Mouse (Mus musculus) forebrain, postnatal 0 days (tissue): Measurements from ENCODE around the gene Cfap206. TPM values are rescaled to one million over a fixed set of nuclear protein-coding genes. Genes with fewer than 3 reads are reported as not detected.
"Not testable (repeated sequence)": the region's sequence is repeated elsewhere in the genome, so short reads cannot be mapped to it uniquely, and the experiment has no call there.

Experiments used
- ATAC-seq: fragments of 200-750 bp; cut with Nextera tagmentation; 2 replicates; pipeline ENCODE4 v1.8.0; 2017; ENCODE audit warnings: mild to moderate bottlenecking, moderate library complexity
- DNase-seq: peaks from one replicate; pipeline ENCODE4 v3.0.0-alpha.2; 2015
- H3K27ac ChIP-seq: fragments of 300-500 bp; sonication (generic); 2 replicates; pipeline ENCODE4 v1.5.1; 2014; ENCODE audit warnings: low read depth, mild to moderate bottlenecking, antibody characterized with exemption, low read length, moderate library complexity, mixed read lengths
- H3K27me3 ChIP-seq: fragments of 300-500 bp; sonication (generic); 2 replicates; pipeline ENCODE4 v1.6.1; 2014; ENCODE audit warnings: mild to moderate bottlenecking, low read length, mixed read lengths; ENCODE audit not compliant: insufficient read depth
- H3K36me3 ChIP-seq: fragments of 300-500 bp; sonication (generic); 2 replicates; pipeline ENCODE4 v1.6.1; 2014; ENCODE audit warnings: mild to moderate bottlenecking, moderate library complexity; ENCODE audit not compliant: insufficient read depth
- H3K4me1 ChIP-seq: fragments of 300-500 bp; sonication (generic); 2 replicates; pipeline ENCODE4 v1.6.1; 2014; ENCODE audit warnings: antibody characterized with exemption; ENCODE audit not compliant: insufficient read depth
- H3K4me2 ChIP-seq: fragments of 300-500 bp; sonication (generic); 2 replicates; pipeline ENCODE4 v1.6.1; 2014; ENCODE audit warnings: low read depth, mild to moderate bottlenecking, moderate library complexity
- H3K4me3 ChIP-seq: fragments of 300-500 bp; sonication (generic); 2 replicates; pipeline ENCODE4 v1.5.1; 2014; ENCODE audit warnings: low read depth, low read length, mixed read lengths
- H3K9ac ChIP-seq: fragments of 300-500 bp; sonication (generic); 2 replicates; pipeline ENCODE4 v1.6.1; 2014; ENCODE audit warnings: mild to moderate bottlenecking
- H3K9me3 ChIP-seq: fragments of 300-500 bp; sonication (generic); 2 replicates; pipeline ENCODE4 v1.6.1; 2016; ENCODE audit warnings: low read length
- CTCF ChIP-seq: sonication (generic); IDR thresholded peaks from 2 replicates; pipeline ENCODE4 v1.5.1; 2016; ENCODE audit warnings: antibody characterized with exemption, control low read depth, low read depth
- WGBS: fragments of 180-500 bp; shearing (Covaris S2); extraction: QIAGEN DNeasy Blood & Tissue Kit; methylation state at CpG from one replicate; pipeline ENCODE4 v1.1.7; 2014; 5-methylcytosine and 5-hydroxymethylcytosine counted together
- polyA plus RNA-seq: library from polyadenylated mRNA; unstranded; fragments of >200 nt; fragmentation: Nextera tagmentation; extraction: Ambion mirVana; gene quantifications from 2 replicates; pipeline ENCODE4 v1.2.1, GENCODE M21; 2015
- total RNA-seq: library from RNA; depleted of rRNA; stranded (reverse); fragments of >200 nt; gene quantifications from 2 replicates; pipeline ENCODE4 v1.2.3, GENCODE M21; 2014; rRNA removed

The Cfap206 gene
- total RNA-seq (5.7 and 6.2 TPM in 2 replicates), polyA plus RNA-seq (5.7 and 6.3 TPM in 2 replicates)

- no peak within 1 kb of the TSS for H3K27ac ChIP-seq
- no peaks in the 10 kb centered on the region for H3K27me3 ChIP-seq
- peak; percentile 94 for ATAC-seq
These were observed at the start of gene Cfap206 for GRCm38 (mm10) chr4:34729851-34730341. TSS of gene Cfap206 (minus strand) at chr4:34730206.

DNA sequence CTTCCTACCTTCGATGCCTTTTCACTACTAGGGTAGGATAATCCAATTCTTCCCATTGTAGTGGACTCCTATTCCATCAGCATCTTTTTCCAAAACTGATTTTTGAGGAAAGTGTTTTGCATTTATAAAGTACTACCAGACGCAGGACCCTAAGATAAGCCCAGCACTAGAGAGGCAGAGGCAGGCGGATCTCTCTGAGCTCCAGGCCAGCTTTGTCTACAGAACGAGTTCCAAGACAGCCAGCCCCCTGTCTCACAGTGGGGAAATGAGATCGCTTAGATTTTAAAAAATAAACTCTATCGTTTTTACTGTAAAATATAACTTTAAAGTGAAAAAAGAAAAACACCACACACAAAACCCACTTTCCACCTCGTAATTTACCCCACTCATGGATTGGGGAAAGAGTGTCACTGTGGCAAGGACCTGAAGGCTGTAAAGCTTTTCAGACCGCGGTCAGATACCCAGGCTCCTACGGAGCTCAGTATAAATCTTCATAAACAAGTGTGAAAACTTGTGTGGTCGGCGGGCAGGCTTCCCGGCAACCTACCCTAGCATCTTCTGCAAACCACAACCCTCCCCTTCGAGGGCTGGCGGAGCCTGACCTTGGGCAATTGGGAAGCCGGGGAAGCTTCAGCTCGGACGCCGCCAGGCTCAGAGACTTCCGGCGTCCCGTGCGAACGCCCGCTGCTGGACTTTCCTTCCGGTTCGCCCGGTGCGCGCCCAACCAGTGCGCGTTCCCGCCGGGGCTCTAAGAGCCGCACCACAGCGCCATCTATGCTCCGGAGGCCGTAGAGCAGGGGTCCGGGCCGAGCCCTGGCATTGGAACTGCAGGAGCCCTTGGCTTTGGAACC is 47.9 kb upstream of the Cfap206 start, which contains the start of gene Smim8:
Smim8 (minus strand) TSS at position 747 of the 851 bp plus-strand sequence.
- TF ChIP-seq CTCF = peak; percentile 93
- peak within 1 kb of the TSS; percentile 63 for H3K4me3 ChIP-seq
- DNase-seq (peak; percentile 95), ATAC-seq (peak; percentile 96)
- H3K9ac ChIP-seq = peak within 1 kb of the TSS; percentile 65
- no peaks in the 10 kb centered on the region for H3K36me3 ChIP-seq
- H3K27ac ChIP-seq = peak within 1 kb of the TSS; percentile 73
- H3K9me3 ChIP-seq = no peaks in the 10 kb centered on the region
- no peaks in the 10 kb centered on the region for H3K4me1 ChIP-seq
- WGBS = 5% methylated on average over 40 of the region's 40 CpGs
- no peaks in the 10 kb centered on the region for H3K27me3 ChIP-seq
- H3K4me2 ChIP-seq = peak within 1 kb of the TSS; percentile 53

More at GRCm38 (mm10) chr4:34729851-34730341, at the start of gene Cfap206:
- peak within 1 kb of the TSS; percentile 92 for H3K4me2 ChIP-seq
- no peaks in the 10 kb centered on the region for H3K36me3 ChIP-seq
- under 1% methylated on average over 38 of the region's 38 CpGs for WGBS
- peak; percentile 63 for DNase-seq
- peak within 1 kb of the TSS; percentile 42 for H3K4me3 ChIP-seq
- H3K9ac ChIP-seq = peak within 1 kb of the TSS; percentile 45; the same call in 1 of the 2 replicates
- TF ChIP-seq CTCF = no peak
- no peaks in the 10 kb centered on the region for H3K4me1 ChIP-seq
- no peaks in the 10 kb centered on the region for H3K9me3 ChIP-seq

GRCm38 (mm10) chr4:34771652-34772371 is 41.8 kb upstream of the Cfap206 start:
- ATAC-seq (no peak), DNase-seq (no peak)
- H3K27ac ChIP-seq = no peak overlapping the region
- H3K4me3 ChIP-seq = no peak overlapping the region
- no peak overlapping the region for H3K4me2 ChIP-seq
- H3K36me3 ChIP-seq = peaks cover 18% of the 10 kb centered on the region; the same call in 1 of the 2 replicates
- no peak overlapping the region for H3K9ac ChIP-seq
- H3K9me3 ChIP-seq = no peaks in the 10 kb centered on the region
- WGBS = 7% methylated on average over 8 of the region's 8 CpGs
- H3K27me3 ChIP-seq = no peaks in the 10 kb centered on the region
- no peaks in the 10 kb centered on the region for H3K4me1 ChIP-seq
- TF ChIP-seq CTCF = no peak

- H3K4me3 ChIP-seq = no peak within 1 kb of the TSS
- no peaks in the 10 kb centered on the region for H3K9me3 ChIP-seq
- no peak within 1 kb of the TSS for H3K4me2 ChIP-seq
- ATAC-seq = peak; percentile 27; the same call in 1 of the 2 replicates
- WGBS = 82% methylated on average over 1 of the region's 1 CpGs
- H3K27ac ChIP-seq = no peak within 1 kb of the TSS
- peak; percentile 16 for DNase-seq
- no peak for TF ChIP-seq CTCF
- no peaks in the 10 kb centered on the region for H3K27me3 ChIP-seq
- no peaks in the 10 kb centered on the region for H3K4me1 ChIP-seq
- no peak within 1 kb of the TSS for H3K9ac ChIP-seq
- no peaks in the 10 kb centered on the region for H3K36me3 ChIP-seq
These were observed 26.2 kb upstream of the Cfap206 start, which contains the start of gene Gm136 for GRCm38 (mm10) chr4:34756163-34756562. TSS of gene Gm136 (minus strand) at chr4:34756263.

- H3K9ac ChIP-seq = no peak overlapping the region
- H3K36me3 ChIP-seq = no peaks in the 10 kb centered on the region
- 53% methylated on average over 6 of the region's 6 CpGs for WGBS
- no peak for TF ChIP-seq CTCF
- ATAC-seq (no peak), DNase-seq (no peak)
- H3K9me3 ChIP-seq = no peaks in the 10 kb centered on the region
- no peaks in the 10 kb centered on the region for H3K4me1 ChIP-seq
- no peak overlapping the region for H3K27ac ChIP-seq
- H3K27me3 ChIP-seq = no peaks in the 10 kb centered on the region
- H3K4me3 ChIP-seq = no peak overlapping the region
- no peak overlapping the region for H3K4me2 ChIP-seq
These were observed 19.2 kb upstream of the Cfap206 start for GRCm38 (mm10) chr4:34749236-34749635.

DNA sequence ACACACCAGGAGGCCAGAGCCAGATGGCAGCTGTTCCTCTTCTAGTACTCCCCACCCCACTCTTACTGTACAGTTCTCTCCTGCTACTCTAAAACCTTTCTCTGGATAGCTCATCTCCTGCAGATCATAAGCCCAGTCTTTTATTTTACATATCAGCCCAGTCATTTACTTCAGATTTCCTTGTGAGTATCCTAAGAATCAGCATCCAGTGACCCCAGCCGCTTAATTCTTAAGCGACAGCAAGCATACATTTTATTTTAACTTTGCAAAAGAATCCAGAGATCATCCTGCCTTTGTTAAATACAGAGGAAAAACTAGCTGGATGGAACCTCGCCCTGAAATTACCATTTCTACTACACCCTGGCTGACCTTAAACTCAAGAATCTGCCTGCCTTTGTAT is 4.5 kb upstream of the Cfap206 start:
- Histone ChIP-seq H3K27me3 (no peaks in the 10 kb centered on the region), H3K4me2 (no peak overlapping the region), H3K36me3 (no peaks in the 10 kb centered on the region), H3K4me1 (no peaks in the 10 kb centered on the region), H3K9me3 (no peaks in the 10 kb centered on the region), H3K4me3 (no peak overlapping the region), H3K9ac (no peak overlapping the region), H3K27ac (no peak overlapping the region)
- WGBS = 77% methylated on average over 3 of the region's 3 CpGs
- ATAC-seq (no peak), DNase-seq (no peak)
- TF ChIP-seq CTCF = no peak

DNA sequence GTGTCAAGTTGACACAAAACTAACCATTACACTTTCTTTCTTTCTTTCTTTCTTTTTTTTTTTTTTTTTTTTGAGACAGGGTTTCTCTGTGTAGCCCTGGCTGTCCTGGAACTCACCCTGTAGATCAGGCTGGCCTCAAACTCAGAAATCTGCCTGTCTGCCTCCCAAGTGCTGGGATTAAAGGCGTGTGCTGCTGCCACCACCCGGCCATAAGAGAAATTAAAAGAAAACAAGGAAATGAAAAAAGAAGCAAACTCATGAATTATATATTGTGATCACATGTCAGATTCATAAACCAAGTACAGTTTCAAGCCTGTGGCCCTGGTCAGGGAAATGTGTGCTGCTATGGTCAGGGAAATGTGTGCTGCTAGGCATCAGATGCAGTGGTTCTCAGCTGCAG is 3.4 kb upstream of the Cfap206 start:
- not testable (repeated sequence) for H3K4me2 ChIP-seq, H3K9ac ChIP-seq, H3K36me3 ChIP-seq, H3K4me3 ChIP-seq, H3K4me1 ChIP-seq, H3K9me3 ChIP-seq, H3K27ac ChIP-seq, H3K27me3 ChIP-seq, ATAC-seq, DNase-seq
- WGBS = 31% methylated on average over 2 of the region's 2 CpGs
- peak; percentile 19; the same call in 1 of the 2 replicates for TF ChIP-seq CTCF

DNA sequence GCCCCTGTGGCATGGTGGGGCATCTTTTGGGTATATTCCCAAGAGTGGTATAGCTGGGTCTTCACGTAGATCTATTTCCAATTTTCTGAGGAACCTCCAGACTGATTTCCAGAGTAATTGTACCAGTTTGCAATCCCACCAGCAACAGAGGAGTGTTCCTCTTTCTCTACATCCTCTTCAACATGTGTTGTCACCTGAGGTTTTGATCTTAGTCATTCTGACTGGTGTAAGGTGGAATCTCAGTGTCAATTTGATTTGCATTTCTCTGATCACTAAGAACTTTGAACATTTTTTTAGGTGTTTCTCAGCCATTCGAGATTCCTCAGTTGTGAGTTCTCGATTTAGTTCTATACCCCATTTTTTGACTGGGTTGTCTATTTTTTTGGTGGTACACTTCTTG is 4.3 kb downstream of the Cfap206 start:
- ATAC-seq, DNase-seq, H3K4me1 ChIP-seq: not testable (repeated sequence)

More for the DNA sequence above, 4.3 kb downstream of the Cfap206 start:
- WGBS = 96% methylated on average over 3 of the region's 3 CpGs
- not testable (repeated sequence) for H3K4me3 ChIP-seq, H3K9ac ChIP-seq, H3K27me3 ChIP-seq, H3K36me3 ChIP-seq, H3K27ac ChIP-seq, H3K4me2 ChIP-seq, H3K9me3 ChIP-seq
